Mouse (Mus musculus): ENCODE measurements around the gene Mymk. TPM values are rescaled to one million over a fixed set of nuclear protein-coding genes. Genes with fewer than 3 reads are reported as not detected.

Mymk gene
- 0.23 and 0.35 TPM in 2 replicates for polyA plus RNA-seq (2012; rRNA removed)

- WGBS: 88% methylated on average over 2 of the region's 2 CpGs
- DNase-seq (ENCODE audit: low read depth, low spot score): no peak
These were observed at the start of gene Mymk for GRCm38 (mm10) chr2:27071978-27072377. Gene Mymk (minus strand): TSS chr2:27072179.

GRCm38 (mm10) chr2:27120241-27120641 lies 48.3 kb upstream of the Mymk start:
- WGBS: 37% methylated on average over 8 of the region's 8 CpGs
- DNase-seq (ENCODE audit: low read depth, low spot score): no peak

GRCm38 (mm10) chr2:27119766-27120165 lies 47.8 kb upstream of the Mymk start:
- no peak for DNase-seq (ENCODE audit: low read depth, low spot score)
- 89% methylated on average over 2 of the region's 2 CpGs for WGBS

- no peak for DNase-seq (ENCODE audit: low read depth, low spot score)
- WGBS: 46% methylated on average over 4 of the region's 4 CpGs
These were observed 46.5 kb upstream of the Mymk start for GRCm38 (mm10) chr2:27118452-27118851.

GRCm38 (mm10) chr2:27114169-27114568 lies 42.2 kb upstream of the Mymk start:
- no peak for DNase-seq (ENCODE audit: low read depth, low spot score)
- 82% methylated on average over 10 of the region's 10 CpGs for WGBS

GRCm38 (mm10) chr2:27112585-27112984 lies 40.6 kb upstream of the Mymk start:
- 77% methylated on average over 20 of the region's 20 CpGs for WGBS

GRCm38 (mm10) chr2:27109052-27109451 lies 37.1 kb upstream of the Mymk start:
- DNase-seq (ENCODE audit: low read depth, low spot score): no peak
- 71% methylated on average over 5 of the region's 5 CpGs for WGBS

More at GRCm38 (mm10) chr2:27112585-27112984, 40.6 kb upstream of the Mymk start:
- DNase-seq (ENCODE audit: low read depth, low spot score): no peak

- no peak for DNase-seq (ENCODE audit: low read depth, low spot score)
- 82% methylated on average over 2 of the region's 2 CpGs for WGBS
These were observed 36.2 kb upstream of the Mymk start for GRCm38 (mm10) chr2:27108144-27108543.

GRCm38 (mm10) chr2:27106816-27107215 lies 34.8 kb upstream of the Mymk start:
- WGBS: 72% methylated on average over 3 of the region's 3 CpGs
- DNase-seq (ENCODE audit: low read depth, low spot score): no peak

GRCm38 (mm10) chr2:27103554-27103953 lies 31.6 kb upstream of the Mymk start:
- DNase-seq (ENCODE audit: low read depth, low spot score): no peak
- WGBS: 76% methylated on average over 7 of the region's 7 CpGs

GRCm38 (mm10) chr2:27097776-27098175 lies 25.8 kb upstream of the Mymk start:
- WGBS: 6% methylated on average over 6 of the region's 6 CpGs
- no peak for DNase-seq (ENCODE audit: low read depth, low spot score)

- no peak for DNase-seq (ENCODE audit: low read depth, low spot score)
- 58% methylated on average over 6 of the region's 6 CpGs for WGBS
These were observed 25.3 kb upstream of the Mymk start for GRCm38 (mm10) chr2:27097241-27097656.

- 37% methylated on average over 13 of the region's 13 CpGs for WGBS
- DNase-seq (ENCODE audit: low read depth, low spot score): no peak
These were observed 24.5 kb upstream of the Mymk start for GRCm38 (mm10) chr2:27096341-27096981.

- DNase-seq (ENCODE audit: low read depth, low spot score): no peak
- 91% methylated on average over 7 of the region's 7 CpGs for WGBS
These were observed 23.2 kb upstream of the Mymk start for GRCm38 (mm10) chr2:27095178-27095577.

GRCm38 (mm10) chr2:27089238-27089637 lies 17.3 kb upstream of the Mymk start:
- DNase-seq (ENCODE audit: low read depth, low spot score): no peak
- WGBS: 44% methylated on average over 1 of the region's 1 CpGs

GRCm38 (mm10) chr2:27088700-27089099 lies 16.7 kb upstream of the Mymk start:
- WGBS: 50% methylated on average over 5 of the region's 5 CpGs
- DNase-seq (ENCODE audit: low read depth, low spot score): no peak

- no peak for DNase-seq (ENCODE audit: low read depth, low spot score)
These were observed 16.2 kb upstream of the Mymk start for GRCm38 (mm10) chr2:27088071-27088644.

GRCm38 (mm10) chr2:27087581-27087980 lies 15.6 kb upstream of the Mymk start:
- DNase-seq (ENCODE audit: low read depth, low spot score): no peak
- whole genome bisulfite sequencing: 73% methylated on average over 5 of the region's 5 CpGs

More at GRCm38 (mm10) chr2:27088071-27088644, 16.2 kb upstream of the Mymk start:
- 35% methylated on average over 18 of the region's 18 CpGs for WGBS

GRCm38 (mm10) chr2:27086483-27087010 lies 14.6 kb upstream of the Mymk start:
- no peak for DNase-seq (ENCODE audit: low read depth, low spot score)
- WGBS: 71% methylated on average over 4 of the region's 4 CpGs

- DNase-seq (ENCODE audit: low read depth, low spot score): no peak
- WGBS: 36% methylated on average over 2 of the region's 2 CpGs
These were observed 13.8 kb upstream of the Mymk start for GRCm38 (mm10) chr2:27085801-27086200.

GRCm38 (mm10) chr2:27084963-27085362 lies 13.0 kb upstream of the Mymk start:
- WGBS: 25% methylated on average over 8 of the region's 8 CpGs
- no peak for DNase-seq (ENCODE audit: low read depth, low spot score)
